Mouse (Mus musculus): ENCODE measurements around the gene Igfbp2.

GRCm38 (mm10) chr1:72805476-72806043 lies 18.7 kb upstream of the Igfbp2 start:
- TF ChIP-seq CTCF (IDR thresholded peaks at IDR 0.05; ENCODE audit: low read depth, low read length) (no peak), POLR2A (IDR thresholded peaks at IDR 0.05; ENCODE audit: insufficient read depth, low read length) (peak; percentile 70)
